Mouse (Mus musculus): ENCODE measurements at regions not wholly inside any gene's neighbourhood (a gene's known extent, or its start where the extent isn't known, plus 50 kb on each side); places are given as distances from the start of the nearest gene placed in this dataset.

- Histone ChIP-seq H3K27ac (no peak overlapping the region), H3K36me3 (replicated peaks) (no peaks in the 10 kb centered on the region), H3K9me3 (no peaks in the 10 kb centered on the region), H3K4me1 (no peaks in the 10 kb centered on the region), H3K4me3 (no peak overlapping the region), H3K27me3 (ENCODE audit: poor library complexity, severe bottlenecking) (no peaks in the 10 kb centered on the region)
- DNase-seq (ENCODE audit: extremely low spot score, low spot score) = no peak
- 86% methylated on average over 1 of the region's 1 CpGs for WGBS
Measured at GRCm38 (mm10) chr5:46005631-46006030, 148.2 kb upstream of the Lcorl start.

GRCm38 (mm10) chr5:46002011-46002410 lies 144.6 kb upstream of the Lcorl start:
- H3K4me1 ChIP-seq = no peaks in the 10 kb centered on the region
- no peaks in the 10 kb centered on the region for H3K27me3 ChIP-seq (ENCODE audit: poor library complexity, severe bottlenecking)
- H3K4me3 ChIP-seq = no peak overlapping the region
- H3K27ac ChIP-seq = no peak overlapping the region
- no peaks in the 10 kb centered on the region for H3K36me3 ChIP-seq (replicated peaks)
- no peak for DNase-seq (ENCODE audit: extremely low spot score, low spot score)
- 91% methylated on average over 5 of the region's 5 CpGs for WGBS
- H3K9me3 ChIP-seq = no peaks in the 10 kb centered on the region

GRCm38 (mm10) chr5:45957766-45958165 lies 100.4 kb upstream of the Lcorl start:
- DNase-seq (ENCODE audit: extremely low spot score, low spot score) = no peak
- H3K9me3 ChIP-seq = no peaks in the 10 kb centered on the region
- H3K4me1 ChIP-seq = no peaks in the 10 kb centered on the region
- H3K27ac ChIP-seq = no peak overlapping the region
- no peak overlapping the region for H3K4me3 ChIP-seq
- WGBS = 87% methylated on average over 2 of the region's 2 CpGs
- no peaks in the 10 kb centered on the region for H3K27me3 ChIP-seq (ENCODE audit: poor library complexity, severe bottlenecking)
- H3K36me3 ChIP-seq (replicated peaks) = no peaks in the 10 kb centered on the region

- DNase-seq (ENCODE audit: extremely low spot score, low spot score) = no peak
- H3K36me3 ChIP-seq (replicated peaks) = no peaks in the 10 kb centered on the region
- no peaks in the 10 kb centered on the region for H3K9me3 ChIP-seq
- H3K4me3 ChIP-seq = no peak overlapping the region
- H3K4me1 ChIP-seq = no peaks in the 10 kb centered on the region
- no peaks in the 10 kb centered on the region for H3K27me3 ChIP-seq (ENCODE audit: poor library complexity, severe bottlenecking)
- no peak overlapping the region for H3K27ac ChIP-seq
- 93% methylated on average over 3 of the region's 3 CpGs for WGBS
Measured at GRCm38 (mm10) chr5:45943970-45944369, 86.6 kb upstream of the Lcorl start.

GRCm38 (mm10) chr5:45932970-45933369 lies 75.6 kb upstream of the Lcorl start:
- Histone ChIP-seq H3K27me3 (ENCODE audit: poor library complexity, severe bottlenecking) (no peaks in the 10 kb centered on the region), H3K27ac (no peak overlapping the region), H3K9me3 (no peaks in the 10 kb centered on the region), H3K4me3 (no peak overlapping the region), H3K36me3 (replicated peaks) (no peaks in the 10 kb centered on the region), H3K4me1 (no peaks in the 10 kb centered on the region)
- no peak for DNase-seq (ENCODE audit: extremely low spot score, low spot score)
- WGBS = 86% methylated on average over 4 of the region's 4 CpGs

GRCm38 (mm10) chr5:45931252-45931651 lies 73.8 kb upstream of the Lcorl start:
- no peaks in the 10 kb centered on the region for H3K9me3 ChIP-seq
- no peak overlapping the region for H3K27ac ChIP-seq
- H3K4me1 ChIP-seq = no peaks in the 10 kb centered on the region
- no peak for DNase-seq (ENCODE audit: extremely low spot score, low spot score)
- 90% methylated on average over 2 of the region's 2 CpGs for WGBS
- no peak overlapping the region for H3K4me3 ChIP-seq
- H3K36me3 ChIP-seq (replicated peaks) = no peaks in the 10 kb centered on the region
- H3K27me3 ChIP-seq (ENCODE audit: poor library complexity, severe bottlenecking) = no peaks in the 10 kb centered on the region

GRCm38 (mm10) chr5:45925879-45926410 lies 68.5 kb upstream of the Lcorl start:
- Histone ChIP-seq H3K27me3 (ENCODE audit: poor library complexity, severe bottlenecking) (no peaks in the 10 kb centered on the region), H3K4me1 (no peaks in the 10 kb centered on the region), H3K4me3 (no peak overlapping the region), H3K27ac (no peak overlapping the region), H3K36me3 (replicated peaks) (no peaks in the 10 kb centered on the region), H3K9me3 (no peaks in the 10 kb centered on the region)
- 71% methylated on average over 9 of the region's 9 CpGs for WGBS
- DNase-seq (ENCODE audit: extremely low spot score, low spot score) = no peak

GRCm38 (mm10) chr5:45923907-45924594 lies 66.6 kb upstream of the Lcorl start:
- Histone ChIP-seq H3K9me3 (no peaks in the 10 kb centered on the region), H3K4me3 (no peak overlapping the region), H3K27ac (no peak overlapping the region), H3K4me1 (no peaks in the 10 kb centered on the region), H3K36me3 (replicated peaks) (no peaks in the 10 kb centered on the region), H3K27me3 (ENCODE audit: poor library complexity, severe bottlenecking) (no peaks in the 10 kb centered on the region)
- WGBS = 94% methylated on average over 3 of the region's 3 CpGs
- DNase-seq (ENCODE audit: extremely low spot score, low spot score) = no peak
